Mouse (Mus musculus): ENCODE measurements around the gene Phex.

Gene Phex

GRCm38 (mm10) chrX:157307411-157307810 is 107.7 kb downstream of the Phex start:
- DNase-seq (ENCODE audit: low read depth), result peak; percentile 1

- DNase-seq (ENCODE audit: low read depth), result no peak
These were observed 108.2 kb downstream of the Phex start for GRCm38 (mm10) chrX:157306796-157307405.

- no peak for DNase-seq (ENCODE audit: low read depth)
These were observed 109.3 kb downstream of the Phex start for GRCm38 (mm10) chrX:157305852-157306232.

- no peak for DNase-seq (ENCODE audit: low read depth)
These were observed 109.8 kb downstream of the Phex start for GRCm38 (mm10) chrX:157305193-157305851.

- DNase-seq (ENCODE audit: low read depth), result no peak
These were observed 122.7 kb downstream of the Phex start for GRCm38 (mm10) chrX:157292411-157292810.

- DNase-seq (ENCODE audit: low read depth), result no peak
These were observed 138.5 kb downstream of the Phex start for GRCm38 (mm10) chrX:157276581-157276980.

- DNase-seq (ENCODE audit: low read depth), result no peak
These were observed 141.8 kb downstream of the Phex start for GRCm38 (mm10) chrX:157273291-157273690.

GRCm38 (mm10) chrX:157271609-157272008 is 143.5 kb downstream of the Phex start:
- DNase-seq (ENCODE audit: low read depth), result no peak

- no peak for DNase-seq (ENCODE audit: low read depth)
These were observed 145.3 kb downstream of the Phex start for GRCm38 (mm10) chrX:157269726-157270305.

- no peak for DNase-seq (ENCODE audit: low read depth)
These were observed 147.0 kb downstream of the Phex start for GRCm38 (mm10) chrX:157268141-157268540.

GRCm38 (mm10) chrX:157202736-157203135 is 212.4 kb downstream of the Phex start:
- no peak for DNase-seq (ENCODE audit: low read depth)

- no peak for DNase-seq (ENCODE audit: low read depth)
These were observed 230.9 kb downstream of the Phex start for GRCm38 (mm10) chrX:157184167-157184566.

GRCm38 (mm10) chrX:157180845-157181244 is 234.3 kb downstream of the Phex start:
- no peak for DNase-seq (ENCODE audit: low read depth)

GRCm38 (mm10) chrX:157164142-157164541 is 251.0 kb downstream of the Phex start:
- DNase-seq (ENCODE audit: low read depth), result no peak

GRCm38 (mm10) chrX:157163394-157163793 is 251.7 kb downstream of the Phex start:
- DNase-seq (ENCODE audit: low read depth), result no peak

- DNase-seq (ENCODE audit: low read depth), result no peak
These were observed 270.4 kb downstream of the Phex start for GRCm38 (mm10) chrX:157144675-157145074.

- no peak for DNase-seq (ENCODE audit: low read depth)
These were observed 275.5 kb downstream of the Phex start for GRCm38 (mm10) chrX:157139601-157140000.
